Mouse (Mus musculus) small intestine, adult 2 months (tissue): ENCODE data around the gene Gm45140.

Experiments
- CTCF ChIP-seq: fragments of 200-500 bp; IDR thresholded peaks from 2 replicates; pipeline ENCODE4 v1.5.1; 2012; ENCODE audit warnings: low read depth, mild to moderate bottlenecking, control low read depth, inconsistent platforms, low read length, moderate library complexity, mixed read lengths; ENCODE audit not compliant: insufficient replicate concordance, insufficient read length; ENCODE audit errors: extremely low read depth
- POLR2A ChIP-seq: fragments of 200-500 bp; IDR thresholded peaks from 2 replicates; pipeline ENCODE4 v1.6.1; 2012; ENCODE audit warnings: low read depth, mild to moderate bottlenecking, control low read depth, inconsistent platforms, low read length, moderate library complexity

DNA sequence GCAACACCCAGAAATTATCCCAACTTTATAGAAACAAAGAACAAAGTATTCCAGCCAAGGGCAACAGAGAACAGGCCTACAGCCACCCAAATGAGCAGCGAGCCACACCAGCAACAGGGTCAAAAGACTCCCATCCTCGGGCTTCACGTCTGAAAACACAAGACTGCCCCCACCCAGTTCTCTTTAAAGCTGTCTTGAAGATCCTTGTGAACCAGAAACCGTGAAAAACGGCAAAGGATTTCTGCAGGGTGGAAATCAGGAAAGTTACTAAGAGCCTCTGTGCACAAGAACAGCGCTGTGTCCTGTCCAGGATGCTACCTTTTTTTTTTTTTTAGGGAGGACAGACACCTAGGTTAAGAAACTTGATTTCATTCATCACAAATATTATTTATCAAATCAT is 25.3 kb downstream of the Gm45140 start:
- TF ChIP-seq CTCF (no peak), POLR2A (no peak)
